Mouse (Mus musculus) embryo, embryonic 10 days (tissue): ENCODE measurements around the gene Sox18.

Experiments
- DNase-seq: peaks from one replicate; pipeline ENCODE4 v3.0.0-alpha.2; 2015; ENCODE audit warnings: low spot score

The Sox18 gene

GRCm38 (mm10) chr2:181671326-181671725, at the start of gene Sox18:
Sox18 (minus strand) TSS chr2:181671640.
- peak; percentile 60 for DNase-seq

GRCm38 (mm10) chr2:181721200-181721599, 49.8 kb upstream of the Sox18 start:
- no peak for DNase-seq

- no peak for DNase-seq
Measured at GRCm38 (mm10) chr2:181720061-181720460, 48.6 kb upstream of the Sox18 start.

GRCm38 (mm10) chr2:181716991-181717390, 45.6 kb upstream of the Sox18 start:
- DNase-seq, result no peak

- DNase-seq, result no peak
Measured at GRCm38 (mm10) chr2:181715382-181715781, 43.9 kb upstream of the Sox18 start.

GRCm38 (mm10) chr2:181714903-181715326, 43.5 kb upstream of the Sox18 start, which contains the start of gene Oprl1:
Oprl1 (plus strand) TSS chr2:181715016.
- peak; percentile 64 for DNase-seq

- DNase-seq, result peak; percentile 27
Measured at GRCm38 (mm10) chr2:181713749-181714148, 42.3 kb upstream of the Sox18 start.

- peak; percentile 43 for DNase-seq
Measured at GRCm38 (mm10) chr2:181706668-181707067, 35.2 kb upstream of the Sox18 start.

- no peak for DNase-seq
Measured at GRCm38 (mm10) chr2:181698241-181698640, 26.8 kb upstream of the Sox18 start, which contains the start of gene Lkaaear1. Lkaaear1 (minus strand) TSS chr2:181698442.

GRCm38 (mm10) chr2:181696801-181697420, 25.5 kb upstream of the Sox18 start:
- no peak for DNase-seq

GRCm38 (mm10) chr2:181695776-181696175, 24.3 kb upstream of the Sox18 start:
- DNase-seq, result no peak

- no peak for DNase-seq
Measured at GRCm38 (mm10) chr2:181694581-181694980, 23.1 kb upstream of the Sox18 start.

- DNase-seq, result peak; percentile 83
Measured at GRCm38 (mm10) chr2:181693339-181694280, 22.2 kb upstream of the Sox18 start, which contains the start of gene Rgs19. Rgs19 (minus strand) TSS chr2:181693977.

- no peak for DNase-seq
Measured at GRCm38 (mm10) chr2:181692304-181692703, 20.9 kb upstream of the Sox18 start.

- no peak for DNase-seq
Measured at GRCm38 (mm10) chr2:181691571-181691970, 20.1 kb upstream of the Sox18 start.

- no peak for DNase-seq
Measured at GRCm38 (mm10) chr2:181691083-181691482, 19.6 kb upstream of the Sox18 start.

- no peak for DNase-seq
Measured at GRCm38 (mm10) chr2:181689466-181690160, 18.2 kb upstream of the Sox18 start.

- no peak for DNase-seq
Measured at GRCm38 (mm10) chr2:181687586-181687985, 16.1 kb upstream of the Sox18 start.

GRCm38 (mm10) chr2:181685686-181686085, 14.2 kb upstream of the Sox18 start:
- no peak for DNase-seq

- DNase-seq, result no peak
Measured at GRCm38 (mm10) chr2:181684713-181685112, 13.3 kb upstream of the Sox18 start.

- no peak for DNase-seq
Measured at GRCm38 (mm10) chr2:181683381-181683780, 11.9 kb upstream of the Sox18 start.

GRCm38 (mm10) chr2:181681978-181682377, 10.5 kb upstream of the Sox18 start:
- no peak for DNase-seq
